Mouse (Mus musculus) ES-Bruce4 (cell line): Measurements from ENCODE around the gene Zfp61.

Experiments
- CTCF ChIP-seq: IDR thresholded peaks from one replicate; pipeline ENCODE4 v1.8.1; 2011; ENCODE audit warnings: low read depth, low read length
- POLR2A ChIP-seq: IDR thresholded peaks from one replicate; pipeline ENCODE4 v1.8.1; 2011; ENCODE audit warnings: low read length; ENCODE audit not compliant: insufficient read depth

DNA sequence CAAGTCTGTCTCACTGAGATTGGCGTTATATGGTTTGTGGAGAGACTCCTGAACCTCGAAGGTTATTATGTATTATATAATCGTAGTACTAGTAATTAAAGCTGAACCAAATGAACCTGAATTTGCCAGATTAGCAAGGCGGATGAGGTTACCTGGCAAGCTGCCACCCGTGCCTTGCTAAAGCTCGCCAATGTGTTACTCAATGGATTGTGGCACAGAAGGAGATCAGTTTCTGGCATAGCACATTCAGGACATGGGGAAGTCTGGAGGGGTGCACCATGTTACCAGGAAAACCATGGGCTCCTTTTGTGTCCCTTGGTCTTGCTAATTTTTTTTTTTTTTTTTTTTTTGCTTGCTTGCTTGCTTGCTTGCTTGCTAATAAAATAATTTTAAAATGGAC, 24.2 kb upstream of the Zfp61 start:
- TF ChIP-seq POLR2A (no peak), CTCF (no peak)
